Mouse (Mus musculus): Measurements from ENCODE around the gene Zfp850. TPM values are rescaled to one million over a fixed set of nuclear protein-coding genes. Genes with fewer than 3 reads are reported as not detected.
A peak's percentile ranks its signal among the peaks of the same experiment; 100 is the strongest.

Zfp850 gene
- polyA plus RNA-seq (2012; rRNA removed): 1.2 and 2.2 TPM in 2 replicates

DNA sequence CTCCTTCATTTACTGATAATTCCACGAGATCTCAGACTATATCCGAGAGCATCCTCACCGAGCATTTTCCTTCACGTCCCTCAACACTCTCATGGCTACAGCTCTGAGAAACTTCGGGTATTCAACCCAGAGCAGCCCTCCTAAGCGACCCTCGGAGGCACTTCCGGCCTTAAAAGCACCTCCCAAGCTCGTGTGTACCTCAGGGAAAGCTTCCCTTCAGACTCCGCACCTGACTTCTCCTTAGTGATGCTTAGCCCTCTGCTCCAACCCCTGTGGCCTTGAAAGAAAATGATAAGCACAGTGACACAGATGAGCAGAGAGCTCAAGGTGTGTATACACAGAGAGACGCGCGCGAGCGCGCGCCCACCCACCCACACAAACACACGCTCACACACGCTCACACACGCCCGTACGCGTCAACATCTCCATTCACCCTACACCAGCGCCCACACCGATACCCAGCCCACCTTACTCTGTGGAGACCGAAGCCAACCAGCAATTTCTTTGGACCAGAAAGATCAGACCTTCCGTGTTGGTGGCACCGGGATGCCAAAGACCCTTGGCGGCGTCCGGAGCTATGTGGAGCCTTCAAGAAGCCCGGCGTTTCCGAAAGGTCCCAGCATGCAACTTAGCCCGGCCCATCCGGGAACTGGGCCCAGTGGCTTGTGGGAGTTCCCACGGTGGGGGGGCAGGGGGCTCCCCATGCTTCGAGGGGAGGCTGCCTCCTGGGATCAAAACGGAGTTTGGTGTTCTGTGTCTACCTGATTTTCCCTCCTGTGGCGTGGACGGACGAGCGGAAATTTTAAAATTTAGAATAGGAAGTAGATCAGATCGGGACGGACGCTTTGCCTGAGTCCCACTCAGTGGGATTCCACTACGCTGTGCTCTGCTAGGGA is at the start of gene Zfp850:
Zfp850 (minus strand) TSS at position 567 of the 896 bp plus-strand sequence.
- peak; percentile 58; the same call in 1 of the 2 replicates for TF ChIP-seq POLR2A (IDR thresholded peaks at IDR 0.05; ENCODE audit: control insufficient read depth, extremely low read depth, insufficient read depth, low read length, poor library complexity)
- TF ChIP-seq CTCF (IDR thresholded peaks at IDR 0.05; ENCODE audit: borderline replicate concordance, control insufficient read depth, extremely low read depth, insufficient read depth, low read length, poor library complexity): 0 out of 2 replicates have a peak, but pooled peaks have one; percentile 37
- Histone ChIP-seq H3K36me3 (ENCODE audit: control insufficient read depth, insufficient read depth, low read length) (no peaks in the 10 kb centered on the region; the same call in 1 of the 2 replicates), H3K4me1 (replicated peaks; ENCODE audit: control insufficient read depth, insufficient read depth, low read length) (peaks cover 3% of the 10 kb centered on the region), H3K4me3 (ENCODE audit: control insufficient read depth, insufficient read depth, low read length) (peak within 1 kb of the TSS; percentile 97), H3K27me3 (ENCODE audit: control insufficient read depth, insufficient read depth, low read length) (no peaks in the 10 kb centered on the region), H3K27ac (ENCODE audit: control insufficient read depth, insufficient read depth, low read length) (peak within 1 kb of the TSS; percentile 55)
- peak; percentile 82 for DNase-seq
- 2% methylated on average over 47 of the region's 47 CpGs for WGBS

DNA sequence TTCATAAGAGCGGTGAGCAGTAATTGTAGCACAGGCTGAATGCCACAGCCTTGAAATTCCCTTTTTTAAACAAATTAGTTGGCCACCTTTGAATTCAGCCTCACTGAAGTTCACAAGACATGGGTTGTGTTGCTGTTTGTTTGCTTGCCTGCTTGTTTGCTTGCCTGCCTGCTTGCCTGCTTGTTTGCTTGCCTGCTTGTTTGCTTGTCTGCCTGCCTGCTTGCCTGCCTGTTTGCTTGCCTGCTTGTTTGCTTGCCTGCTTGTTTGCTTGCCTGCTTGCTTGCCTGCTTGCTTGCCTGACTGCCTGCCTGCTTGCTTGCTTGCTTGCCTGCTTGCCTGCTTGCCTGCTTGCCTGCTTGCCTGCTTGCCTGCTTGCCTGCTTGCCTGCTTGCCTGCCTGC is 46.1 kb upstream of the Zfp850 start:
- no peak for DNase-seq
- H3K4me3 ChIP-seq (ENCODE audit: control insufficient read depth, insufficient read depth, low read length): no peak overlapping the region
- WGBS: 98% methylated on average over 1 of the region's 1 CpGs
- no peak overlapping the region for H3K27ac ChIP-seq (ENCODE audit: control insufficient read depth, insufficient read depth, low read length)
- no peaks in the 10 kb centered on the region for H3K27me3 ChIP-seq (ENCODE audit: control insufficient read depth, insufficient read depth, low read length)
- no peaks in the 10 kb centered on the region for H3K4me1 ChIP-seq (replicated peaks; ENCODE audit: control insufficient read depth, insufficient read depth, low read length)
- TF ChIP-seq CTCF (IDR thresholded peaks at IDR 0.05; ENCODE audit: borderline replicate concordance, control insufficient read depth, extremely low read depth, insufficient read depth, low read length, poor library complexity): no peak
- TF ChIP-seq POLR2A (IDR thresholded peaks at IDR 0.05; ENCODE audit: control insufficient read depth, extremely low read depth, insufficient read depth, low read length, poor library complexity): no peak
- no peaks in the 10 kb centered on the region for H3K36me3 ChIP-seq (ENCODE audit: control insufficient read depth, insufficient read depth, low read length)

DNA sequence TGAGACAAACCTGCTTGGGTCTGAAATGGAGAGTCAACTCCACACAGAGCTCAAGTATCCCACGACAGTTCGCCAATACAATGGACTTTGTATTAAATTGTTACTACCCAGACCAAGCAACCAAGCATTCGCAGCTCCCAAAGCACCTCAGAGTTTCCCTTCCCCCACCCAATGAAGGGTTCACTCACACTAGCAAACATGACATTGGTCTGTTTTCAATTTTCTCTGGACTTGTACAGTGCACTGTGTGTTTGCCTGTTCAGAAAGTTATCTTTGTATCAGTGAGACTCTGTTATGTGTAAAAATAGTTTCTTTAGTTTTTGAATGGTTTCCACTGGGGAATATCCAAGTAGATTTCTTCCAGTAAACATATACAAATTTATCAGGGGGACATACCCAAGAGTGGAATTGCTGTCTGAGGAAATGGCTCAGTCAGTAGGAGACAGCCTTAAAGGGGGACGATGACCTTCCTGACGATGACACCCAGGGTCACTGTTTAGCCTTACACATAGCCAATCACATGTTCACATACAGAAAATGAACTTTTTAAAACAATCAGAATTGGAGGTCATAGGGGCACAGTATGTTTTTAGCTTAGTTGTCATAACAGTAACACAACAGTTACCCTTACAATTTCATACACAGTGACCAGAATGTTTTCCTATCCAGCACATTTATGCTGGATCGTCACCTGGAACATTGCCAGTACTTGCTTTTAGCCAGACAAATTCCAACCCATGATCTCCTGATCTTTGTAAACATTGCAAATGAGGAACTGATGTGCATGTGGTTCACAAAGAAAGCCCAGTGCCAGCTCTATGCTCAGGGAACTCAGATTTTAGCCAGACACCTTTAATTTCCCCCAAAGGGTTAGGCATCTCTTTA is 39.4 kb upstream of the Zfp850 start:
- WGBS: 89% methylated on average over 6 of the region's 6 CpGs
- Histone ChIP-seq H3K4me1 (replicated peaks; ENCODE audit: control insufficient read depth, insufficient read depth, low read length) (peaks cover 10% of the 10 kb centered on the region), H3K27me3 (ENCODE audit: control insufficient read depth, insufficient read depth, low read length) (no peaks in the 10 kb centered on the region), H3K27ac (ENCODE audit: control insufficient read depth, insufficient read depth, low read length) (no peak overlapping the region), H3K4me3 (ENCODE audit: control insufficient read depth, insufficient read depth, low read length) (no peak overlapping the region), H3K36me3 (ENCODE audit: control insufficient read depth, insufficient read depth, low read length) (peaks cover 2% of the 10 kb centered on the region)
- TF ChIP-seq CTCF (IDR thresholded peaks at IDR 0.05; ENCODE audit: borderline replicate concordance, control insufficient read depth, extremely low read depth, insufficient read depth, low read length, poor library complexity): no peak
- no peak for TF ChIP-seq POLR2A (IDR thresholded peaks at IDR 0.05; ENCODE audit: control insufficient read depth, extremely low read depth, insufficient read depth, low read length, poor library complexity)
- DNase-seq: no peak

DNA sequence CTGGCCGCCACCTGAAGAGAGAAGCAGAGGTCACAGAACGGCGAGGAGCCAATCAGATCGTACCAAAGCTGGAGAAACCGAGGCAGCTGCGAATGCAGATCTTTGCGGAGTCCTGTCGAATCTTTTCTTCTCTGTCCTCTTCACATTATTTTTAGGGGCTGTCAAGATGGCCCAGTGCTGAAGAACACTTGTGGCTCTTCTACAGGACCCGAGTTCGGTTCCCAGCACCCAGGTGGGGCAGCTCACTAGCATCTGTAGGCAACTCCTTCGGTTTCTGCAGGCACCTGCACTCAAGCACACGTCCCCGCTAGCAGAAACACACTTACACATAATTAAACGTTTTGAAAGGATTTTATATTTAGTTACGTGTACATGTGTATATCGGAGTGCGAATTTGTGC is 36.7 kb upstream of the Zfp850 start:
- Histone ChIP-seq H3K4me1 (replicated peaks; ENCODE audit: control insufficient read depth, insufficient read depth, low read length) (peaks cover 10% of the 10 kb centered on the region), H3K27me3 (ENCODE audit: control insufficient read depth, insufficient read depth, low read length) (no peaks in the 10 kb centered on the region), H3K4me3 (ENCODE audit: control insufficient read depth, insufficient read depth, low read length) (no peak overlapping the region), H3K36me3 (ENCODE audit: control insufficient read depth, insufficient read depth, low read length) (peaks cover 26% of the 10 kb centered on the region), H3K27ac (ENCODE audit: control insufficient read depth, insufficient read depth, low read length) (no peak overlapping the region)
- peak; percentile 19 for DNase-seq
- 67% methylated on average over 17 of the region's 17 CpGs for WGBS
- TF ChIP-seq POLR2A (IDR thresholded peaks at IDR 0.05; ENCODE audit: control insufficient read depth, extremely low read depth, insufficient read depth, low read length, poor library complexity) (no peak), CTCF (IDR thresholded peaks at IDR 0.05; ENCODE audit: borderline replicate concordance, control insufficient read depth, extremely low read depth, insufficient read depth, low read length, poor library complexity) (no peak)

DNA sequence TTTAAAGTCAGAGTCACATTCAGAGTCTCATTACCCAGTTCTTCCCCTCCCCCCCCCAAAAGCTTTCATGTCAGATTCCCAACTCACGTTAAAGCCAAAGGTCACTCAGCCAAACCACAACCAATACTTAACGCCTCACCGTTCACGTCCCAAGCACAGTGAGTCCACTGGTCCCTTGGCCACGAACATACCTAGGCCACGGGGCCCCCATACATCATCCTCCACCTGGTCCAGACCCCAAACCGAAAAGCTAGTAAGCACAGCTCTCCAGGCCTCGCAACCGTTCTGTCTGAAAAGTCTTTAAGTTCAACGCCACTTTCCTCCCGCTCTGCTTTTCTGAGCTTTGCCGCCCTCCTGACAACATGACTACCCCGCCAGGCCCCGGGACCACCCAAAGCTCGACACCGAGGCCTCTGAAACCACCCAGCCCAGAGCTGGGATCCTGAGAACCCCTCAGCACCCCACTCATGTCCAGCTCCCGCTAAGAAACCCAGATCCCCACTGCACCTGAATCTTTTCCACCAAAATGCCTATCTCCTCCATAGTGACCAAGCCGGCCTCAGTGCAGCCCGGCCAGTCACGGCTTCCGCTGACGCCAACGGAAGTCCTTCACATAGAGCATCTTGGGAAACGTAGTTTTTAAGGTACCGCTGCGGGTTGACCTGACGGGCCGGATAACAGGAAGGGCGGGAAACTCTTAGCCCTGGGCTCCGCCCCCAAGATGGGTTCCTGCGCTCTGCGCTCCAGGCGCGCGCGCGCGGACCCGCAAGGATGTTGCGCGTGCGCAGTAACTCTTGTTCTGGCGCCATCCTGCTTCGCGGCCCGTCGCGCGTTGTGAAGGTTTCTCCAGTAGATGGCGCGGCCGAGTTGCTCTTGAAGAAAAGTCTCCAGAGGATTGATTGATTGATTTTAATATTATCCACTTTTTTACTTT is 35.8 kb upstream of the Zfp850 start, which contains the start of gene Psmc4:
Psmc4 (minus strand) TSS at position 626 of the 934 bp plus-strand sequence.
- peak; percentile 95 for DNase-seq
- Histone ChIP-seq H3K27me3 (ENCODE audit: control insufficient read depth, insufficient read depth, low read length) (no peaks in the 10 kb centered on the region), H3K36me3 (ENCODE audit: control insufficient read depth, insufficient read depth, low read length) (peaks cover 29% of the 10 kb centered on the region), H3K4me1 (replicated peaks; ENCODE audit: control insufficient read depth, insufficient read depth, low read length) (peaks cover 10% of the 10 kb centered on the region), H3K27ac (ENCODE audit: control insufficient read depth, insufficient read depth, low read length) (no peak within 1 kb of the TSS), H3K4me3 (ENCODE audit: control insufficient read depth, insufficient read depth, low read length) (peak within 1 kb of the TSS; percentile 93)
- TF ChIP-seq CTCF (IDR thresholded peaks at IDR 0.05; ENCODE audit: borderline replicate concordance, control insufficient read depth, extremely low read depth, insufficient read depth, low read length, poor library complexity): peak; percentile 89
- TF ChIP-seq POLR2A (IDR thresholded peaks at IDR 0.05; ENCODE audit: control insufficient read depth, extremely low read depth, insufficient read depth, low read length, poor library complexity): peak; percentile 80
- under 1% methylated on average over 52 of the region's 52 CpGs for WGBS

Measured in thymus, adult 2 months (tissue).